Mouse (Mus musculus) lung, embryonic 16.5 days (tissue): ENCODE measurements around the gene Ccdc194. TPM values are rescaled to one million over a fixed set of nuclear protein-coding genes. Genes with fewer than 3 reads are reported as not detected.
"Not testable (repeated sequence)": the region's sequence is repeated elsewhere in the genome, so short reads cannot be mapped to it uniquely, and the experiment has no call there.

ENCODE experiments used
- ATAC-seq: fragments of 200-750 bp; cut with Nextera tagmentation; 2 replicates; pipeline ENCODE4 v1.8.0; 2017; ENCODE audit warnings: low read depth, mild to moderate bottlenecking, moderate library complexity
- H3K27ac ChIP-seq: fragments of 300-500 bp; sonication (generic); 2 replicates; pipeline ENCODE4 v1.5.1; 2014; ENCODE audit warnings: mild to moderate bottlenecking, control low read depth, low read length
- H3K27me3 ChIP-seq: fragments of 300-500 bp; sonication (generic); 2 replicates; pipeline ENCODE4 v1.6.1; 2014; ENCODE audit warnings: low read depth, low read length, mixed read lengths; ENCODE audit not compliant: control insufficient read depth, insufficient read depth
- H3K36me3 ChIP-seq: fragments of 300-500 bp; sonication (generic); 2 replicates; pipeline ENCODE4 v1.6.1; 2014; ENCODE audit warnings: low read length; ENCODE audit not compliant: control insufficient read depth, insufficient read depth
- H3K4me1 ChIP-seq: fragments of 300-500 bp; sonication (generic); replicated peaks from 2 replicates; pipeline ENCODE4 v1.6.1; 2014; ENCODE audit warnings: low read length, mixed read lengths; ENCODE audit not compliant: control insufficient read depth, insufficient read depth
- H3K4me2 ChIP-seq: fragments of 300-500 bp; sonication (generic); 2 replicates; pipeline ENCODE4 v1.6.1; 2014; ENCODE audit warnings: low read depth, low read length, control low read depth
- H3K4me3 ChIP-seq: fragments of 300-500 bp; sonication (generic); 2 replicates; pipeline ENCODE4 v1.5.1; 2014; ENCODE audit warnings: mild to moderate bottlenecking, low read length, control low read depth
- H3K9ac ChIP-seq: fragments of 300-500 bp; sonication (generic); 2 replicates; pipeline ENCODE4 v1.6.1; 2014; ENCODE audit warnings: low read length, control low read depth
- H3K9me3 ChIP-seq: fragments of 300-500 bp; sonication (generic); 2 replicates; pipeline ENCODE4 v1.6.1; 2016; ENCODE audit warnings: low read length; ENCODE audit not compliant: control insufficient read depth
- WGBS: fragments of 180-500 bp; shearing (Covaris S2); extraction: QIAGEN DNeasy Blood & Tissue Kit; methylation state at CpG from one replicate; pipeline ENCODE4 v1.1.7; 2014; 5-methylcytosine and 5-hydroxymethylcytosine counted together
- polyA plus RNA-seq: library from polyadenylated mRNA; unstranded; fragments of >200 nt; fragmentation: Nextera tagmentation; extraction: Ambion mirVana; gene quantifications from 2 replicates; pipeline ENCODE4 v1.2.1, GENCODE M21; 2015

The Ccdc194 gene
- polyA plus RNA-seq, 1 experiment from 2014 or later: 0.58 TPM

- H3K4me1 ChIP-seq: peaks cover 12% of the 10 kb centered on the region
- WGBS: 34% methylated on average over 9 of the region's 10 CpGs
- not testable (repeated sequence) for H3K27me3 ChIP-seq, H3K9ac ChIP-seq, H3K36me3 ChIP-seq, H3K4me3 ChIP-seq, H3K27ac ChIP-seq, H3K4me2 ChIP-seq, H3K9me3 ChIP-seq, ATAC-seq
These were observed 6.3 kb downstream of the Ccdc194 start for GRCm38 (mm10) chr8:71519037-71519825.

GRCm38 (mm10) chr8:71516786-71517185 lies 8.7 kb downstream of the Ccdc194 start:
- Histone ChIP-seq H3K9me3 (no peaks in the 10 kb centered on the region), H3K27me3 (no peaks in the 10 kb centered on the region), H3K36me3 (no peaks in the 10 kb centered on the region), H3K27ac (peak overlapping the region; percentile 53; the same call in 1 of the 2 replicates), H3K4me2 (no peak overlapping the region), H3K4me1 (peaks cover 14% of the 10 kb centered on the region), H3K4me3 (no peak overlapping the region), H3K9ac (no peak overlapping the region)
- peak; percentile 11; the same call in 1 of the 2 replicates for ATAC-seq
- 10% methylated on average over 6 of the region's 6 CpGs for WGBS

- Histone ChIP-seq H3K9me3 (no peaks in the 10 kb centered on the region), H3K4me1 (peaks cover 11% of the 10 kb centered on the region), H3K4me2 (no peak overlapping the region), H3K4me3 (no peak overlapping the region), H3K27me3 (peaks cover 1% of the 10 kb centered on the region; the same call in 1 of the 2 replicates), H3K9ac (no peak overlapping the region), H3K27ac (no peak overlapping the region), H3K36me3 (no peaks in the 10 kb centered on the region)
- no peak for ATAC-seq
- 64% methylated on average over 5 of the region's 5 CpGs for WGBS
These were observed 10.5 kb downstream of the Ccdc194 start for GRCm38 (mm10) chr8:71515043-71515442.

- Histone ChIP-seq H3K27ac (peak overlapping the region; percentile 39; the same call in 1 of the 2 replicates), H3K9ac (no peak overlapping the region), H3K9me3 (no peaks in the 10 kb centered on the region), H3K36me3 (no peaks in the 10 kb centered on the region), H3K27me3 (peaks cover 16% of the 10 kb centered on the region), H3K4me1 (peaks cover 11% of the 10 kb centered on the region), H3K4me2 (no peak overlapping the region), H3K4me3 (no peak overlapping the region)
- no peak for ATAC-seq
- WGBS: 62% methylated on average over 15 of the region's 15 CpGs
These were observed 12.3 kb downstream of the Ccdc194 start for GRCm38 (mm10) chr8:71513018-71513754.

GRCm38 (mm10) chr8:71511644-71512043 lies 13.9 kb downstream of the Ccdc194 start, which contains the start of gene Plvap:
TSS of gene Plvap (minus strand) at chr8:71511752.
- no peaks in the 10 kb centered on the region for H3K36me3 ChIP-seq
- peak within 1 kb of the TSS; percentile 43 for H3K4me3 ChIP-seq
- H3K27me3 ChIP-seq: peaks cover 28% of the 10 kb centered on the region
- peaks cover 7% of the 10 kb centered on the region; the same call in 1 of the 2 replicates for H3K4me1 ChIP-seq
- WGBS: 18% methylated on average over 14 of the region's 14 CpGs
- ATAC-seq: peak; percentile 84
- peak within 1 kb of the TSS; percentile 22; the same call in 1 of the 2 replicates for H3K27ac ChIP-seq
- peak within 1 kb of the TSS; percentile 35 for H3K9ac ChIP-seq
- no peaks in the 10 kb centered on the region for H3K9me3 ChIP-seq
- H3K4me2 ChIP-seq: peak within 1 kb of the TSS; percentile 48

- peaks cover 7% of the 10 kb centered on the region; the same call in 1 of the 2 replicates for H3K4me1 ChIP-seq
- 67% methylated on average over 2 of the region's 2 CpGs for WGBS
- H3K9ac ChIP-seq: no peak overlapping the region
- ATAC-seq: no peak
- no peaks in the 10 kb centered on the region for H3K9me3 ChIP-seq
- H3K27ac ChIP-seq: no peak overlapping the region
- peak overlapping the region; percentile 48 for H3K4me2 ChIP-seq
- H3K4me3 ChIP-seq: peak overlapping the region; percentile 43
- H3K27me3 ChIP-seq: peaks cover 30% of the 10 kb centered on the region
- H3K36me3 ChIP-seq: no peaks in the 10 kb centered on the region
These were observed 16.2 kb downstream of the Ccdc194 start for GRCm38 (mm10) chr8:71509316-71509715.

- Histone ChIP-seq H3K27me3 (peaks cover 30% of the 10 kb centered on the region), H3K27ac (no peak overlapping the region), H3K4me3 (peak overlapping the region; percentile 46), H3K9me3 (no peaks in the 10 kb centered on the region), H3K4me1 (peaks cover 6% of the 10 kb centered on the region; the same call in 1 of the 2 replicates), H3K4me2 (peak overlapping the region; percentile 61), H3K9ac (peak overlapping the region; percentile 61), H3K36me3 (no peaks in the 10 kb centered on the region)
- peak; percentile 75 for ATAC-seq
- 0% methylated on average over 61 of the region's 61 CpGs for WGBS
These were observed 17.9 kb downstream of the Ccdc194 start for GRCm38 (mm10) chr8:71507589-71508104.

- H3K27ac ChIP-seq: no peak overlapping the region
- no peak for ATAC-seq
- peaks cover 5% of the 10 kb centered on the region; the same call in 1 of the 2 replicates for H3K4me1 ChIP-seq
- H3K4me3 ChIP-seq: no peak overlapping the region
- H3K4me2 ChIP-seq: no peak overlapping the region
- no peak overlapping the region for H3K9ac ChIP-seq
- no peaks in the 10 kb centered on the region for H3K9me3 ChIP-seq
- no peaks in the 10 kb centered on the region for H3K36me3 ChIP-seq
- WGBS: 77% methylated on average over 4 of the region's 4 CpGs
- H3K27me3 ChIP-seq: peaks cover 30% of the 10 kb centered on the region
These were observed 19.5 kb downstream of the Ccdc194 start for GRCm38 (mm10) chr8:71505979-71506378.

GRCm38 (mm10) chr8:71505326-71505725 lies 20.2 kb downstream of the Ccdc194 start:
- Histone ChIP-seq H3K4me1 (peaks cover 5% of the 10 kb centered on the region; the same call in 1 of the 2 replicates), H3K36me3 (no peaks in the 10 kb centered on the region), H3K9ac (no peak overlapping the region), H3K4me2 (no peak overlapping the region), H3K27ac (no peak overlapping the region), H3K27me3 (peaks cover 30% of the 10 kb centered on the region), H3K9me3 (no peaks in the 10 kb centered on the region), H3K4me3 (no peak overlapping the region)
- no peak for ATAC-seq
- 91% methylated on average over 4 of the region's 4 CpGs for WGBS
